In genomic region chr5:142877337-142878280, GRCm38 (mm10) we compare ENCODE assay signal across 9 mouse cellular contexts. TPM values are rescaled to one million over a fixed set of nuclear protein-coding genes. Genes with fewer than 3 reads are reported as not detected.
A peak's percentile ranks its signal among the peaks of the same experiment; 100 is the strongest.
DNase-seq lines count a peak whose midpoint lies in the region; ATAC-seq and TF ChIP-seq lines count a peak whose summit lies in the region.
"Had no signal": no experiment of that assay in that cellular context is flagged by ENCODE, and none has a peak within 500 bp of the region (broad histone marks: within the 10 kb centered on the region; RNA-seq: fewer than 3 reads in every experiment).

No protein-coding gene starts in this region.

- H3K27ac ChIP-seq in ES-E14 (ENCODE audit: insufficient read depth, low read depth, low read length, poor library complexity, severe bottlenecking): no peak overlapping the region
- H3K27ac ChIP-seq in forebrain, embryonic 15.5 days (replicated peaks): peak overlapping the region; percentile 77
- H3K27ac ChIP-seq: macrophage had no signal

- no peaks in the 10 kb centered on the region for H3K9me3 ChIP-seq in ES-E14 (ENCODE audit: control insufficient read depth, insufficient read depth, low read depth, low read length)
- no peaks in the 10 kb centered on the region for H3K9me3 ChIP-seq in forebrain, embryonic 15.5 days

- in situ Hi-C loops in ES-E14 (cut with MboI; ENCODE audit: low sequenced_read_pairs in 2 of 2, unreplicated experiment in 2 of 2): no loop called here

- TF ChIP-seq POLR2A in lung, adult 2 months (IDR thresholded peaks at IDR 0.05; ENCODE audit: borderline replicate concordance, extremely low read depth, low read depth, low read length): no peak

- peak; percentile 87 for ATAC-seq in forebrain, embryonic 15.5 days (replicated peaks)
- ATAC-seq in neutrophil, adult 5-6 weeks (ENCODE audit: extremely low read depth, insufficient number of reproducible peaks, low FRiP score, poor library complexity, severe bottlenecking): peak; percentile 68

- peak; percentile 90 for TF ChIP-seq CTCF in lung, adult 2 months (IDR thresholded peaks at IDR 0.05; ENCODE audit: insufficient read depth, low read length)

- H3K36me3 ChIP-seq in ES-E14 (ENCODE audit: control insufficient read depth, insufficient read depth, low read length, poor library complexity, severe bottlenecking): peaks cover 49% of the 10 kb centered on the region
- peaks cover 24% of the 10 kb centered on the region; the same call in 1 of the 2 replicates for H3K36me3 ChIP-seq in forebrain, embryonic 15.5 days

- H3K4me2 ChIP-seq in forebrain, embryonic 15.5 days (replicated peaks): no peak overlapping the region

- no peak for DNase-seq in ES-E14 (ENCODE audit: low read depth, low spot score)
- peak; percentile 80 for DNase-seq in cerebellum, adult 11-12 months
- DNase-seq in heart, postnatal 4 days: peak; percentile 95
- DNase-seq in layer of hippocampus, adult 8-10 months (ENCODE audit: low spot score in 2 of 2): peak; percentile 85 to 89
- DNase-seq in lung, adult 2 months: peak; percentile 82
- peak; percentile 95 for DNase-seq in testis, postnatal 10 days (ENCODE audit: low spot score)

- no peak overlapping the region for H3K9ac ChIP-seq in ES-E14 (ENCODE audit: insufficient read depth, low read depth, low read length, poor library complexity, severe bottlenecking)
- H3K9ac ChIP-seq in forebrain, embryonic 15.5 days (replicated peaks): no peak overlapping the region; the same call in 1 of the 2 replicates

- WGBS in forebrain, embryonic 15.5 days: 28% methylated on average over 11 of the region's 11 CpGs
- WGBS in lung, adult 2 months: 28% methylated on average over 11 of the region's 11 CpGs

- H3K4me1 ChIP-seq in ES-E14 (ENCODE audit: control insufficient read depth in 2 of 2, insufficient read depth in 2 of 2, low read length in 2 of 2, poor library complexity in 1 of 2): peaks cover 0 to 11% of the 10 kb centered on the region in 2 experiments; a peak in 2 of 4 replicates
- peaks cover 62% of the 10 kb centered on the region for H3K4me1 ChIP-seq in forebrain, embryonic 15.5 days
- peaks cover 4% of the 10 kb centered on the region; the same call in 1 of the 2 replicates for H3K4me1 ChIP-seq in lung, adult 2 months (ENCODE audit: control insufficient read depth, insufficient read depth, low read length)

- no peaks in the 10 kb centered on the region for H3K27me3 ChIP-seq in forebrain, embryonic 15.5 days

- no peak overlapping the region for H3K4me3 ChIP-seq in ES-E14 (ENCODE audit: insufficient read depth in 1 of 2, low read depth in 1 of 2, low read length in 2 of 2, poor library complexity in 1 of 2, severe bottlenecking in 1 of 2)
- H3K4me3 ChIP-seq in forebrain, embryonic 15.5 days: no peak overlapping the region
- no peak overlapping the region for H3K4me3 ChIP-seq in lung, adult 2 months (replicated peaks; ENCODE audit: extremely low read depth, low read depth, low read length)

TF ChIP-seq in ES-E14, 5 proteins besides CTCF, POLR2A, EP300 and RAD21:
- TF ChIP-seq CHD2 (IDR thresholded peaks at IDR 0.05; ENCODE audit: low read depth, low read length) (no peak), ZNF384 (IDR thresholded peaks at IDR 0.05; ENCODE audit: low read depth, low read length) (no peak), ZC3H11A (IDR thresholded peaks at IDR 0.05; ENCODE audit: borderline replicate concordance, low read depth, low read length) (peak; percentile 55; the same call in 1 of the 2 replicates), MAFK (IDR thresholded peaks at IDR 0.05; ENCODE audit: insufficient read depth, low read depth, low read length) (0 out of 2 replicates have a peak, but pooled peaks have one; percentile 18), HCFC1 (IDR thresholded peaks at IDR 0.05; ENCODE audit: borderline replicate concordance, insufficient read depth, low read length) (no peak)

RNA-seq across cellular contexts. Expression of gene Fbxl18, which starts 17.6 kb away (rescaled TPM):
- total RNA-seq in ES-E14 (2012; rRNA removed): 20.1 and 27.1 TPM in 2 replicates
- 32.6 and 34.2 TPM in 2 replicates for polyA plus RNA-seq in forebrain, embryonic 15.5 days (2015; fragmentation: Nextera tagmentation; extraction: Ambion mirVana)
- total RNA-seq in heart, postnatal 4 days (2021): 1 to 10 TPM; 9.4 to 9.5 TPM
- 10 to 100 TPM; 32.3 to 41.1 (median 33.8) TPM for total RNA-seq in layer of hippocampus, adult 8-10 months (2022)
- 21.3 and 22.5 TPM in 2 replicates for polyA plus RNA-seq in lung, adult 2 months (2012; rRNA removed)
- total RNA-seq in neutrophil, adult 5-6 weeks (2017): 5.9 and 8.2 TPM in 2 replicates

RNA-seq across cellular contexts. Expression of gene Actb, which starts 28.9 kb away (rescaled TPM):
- total RNA-seq in ES-E14 (2012; rRNA removed): 3,755 and 4,692 TPM in 2 replicates
- 16,767 and 16,970 TPM in 2 replicates for polyA plus RNA-seq in forebrain, embryonic 15.5 days (2015; fragmentation: Nextera tagmentation; extraction: Ambion mirVana)
- total RNA-seq in heart, postnatal 4 days (2021): 1,000 to 10,000 TPM; 2,345 to 2,495 TPM
- total RNA-seq in layer of hippocampus, adult 8-10 months (2022): 1,000 to 10,000 TPM; 2,836 to 3,420 (median 3,105) TPM
- 5,708 and 6,451 TPM in 2 replicates for polyA plus RNA-seq in lung, adult 2 months (2012; rRNA removed)
- total RNA-seq in neutrophil, adult 5-6 weeks (2017): 7,503 and 8,865 TPM in 2 replicates
